Mouse (Mus musculus) embryonic facial prominence, embryonic 13.5 days (tissue): Measurements from ENCODE around the gene D430042O09Rik. TPM values are rescaled to one million over a fixed set of nuclear protein-coding genes. Genes with fewer than 3 reads are reported as not detected.
A peak's percentile ranks its signal among the peaks of the same experiment; 100 is the strongest.

Experiments
- ATAC-seq: fragments of 200-750 bp; cut with Nextera tagmentation; 2 replicates; pipeline ENCODE4 v1.8.0; 2017; ENCODE audit warnings: low read depth; ENCODE audit not compliant: insufficient number of reproducible peaks, insufficient read depth, low FRiP score, low TSS enrichment
- H3K27ac ChIP-seq: fragments of 300-500 bp; sonication (generic); 2 replicates; pipeline ENCODE4 v1.5.1; 2015; ENCODE audit warnings: moderate library complexity, mild to moderate bottlenecking, inconsistent platforms
- H3K27me3 ChIP-seq: fragments of 300-500 bp; sonication (generic); 2 replicates; pipeline ENCODE4 v1.6.1; 2015; ENCODE audit warnings: mild to moderate bottlenecking, inconsistent platforms
- H3K36me3 ChIP-seq: fragments of 300-500 bp; sonication (generic); 2 replicates; pipeline ENCODE4 v1.6.1; 2015; ENCODE audit warnings: mild to moderate bottlenecking, inconsistent platforms
- H3K4me1 ChIP-seq: fragments of 300-500 bp; sonication (generic); 2 replicates; pipeline ENCODE4 v1.6.1; 2015; ENCODE audit warnings: inconsistent platforms
- H3K4me2 ChIP-seq: fragments of 300-500 bp; sonication (generic); 2 replicates; pipeline ENCODE4 v1.6.1; 2015; ENCODE audit warnings: moderate library complexity, mild to moderate bottlenecking, inconsistent platforms
- H3K4me3 ChIP-seq: fragments of 300-500 bp; sonication (generic); 2 replicates; pipeline ENCODE4 v1.5.1; 2015; ENCODE audit warnings: mild to moderate bottlenecking, inconsistent platforms
- H3K9ac ChIP-seq: fragments of 300-500 bp; sonication (generic); 2 replicates; pipeline ENCODE4 v1.6.1; 2015; ENCODE audit warnings: mild to moderate bottlenecking, inconsistent platforms
- H3K9me3 ChIP-seq: fragments of 300-500 bp; sonication (generic); 2 replicates; pipeline ENCODE4 v1.6.1; 2016; ENCODE audit warnings: inconsistent platforms
- WGBS: fragments of 180-500 bp; shearing (Covaris S2); methylation state at CpG from one replicate; pipeline ENCODE4 v1.1.7; 2015; ENCODE audit warnings: mixed read lengths; 5-methylcytosine and 5-hydroxymethylcytosine counted together
- polyA plus RNA-seq: library from polyadenylated mRNA; unstranded; fragments of >200 nt; fragmentation: Nextera tagmentation; extraction: Ambion mirVana; gene quantifications from 2 replicates; pipeline ENCODE4 v1.2.1, GENCODE M21; 2015

D430042O09Rik gene
- polyA plus RNA-seq, 1 experiment from 2014 or later, result 9.8 TPM

DNA sequence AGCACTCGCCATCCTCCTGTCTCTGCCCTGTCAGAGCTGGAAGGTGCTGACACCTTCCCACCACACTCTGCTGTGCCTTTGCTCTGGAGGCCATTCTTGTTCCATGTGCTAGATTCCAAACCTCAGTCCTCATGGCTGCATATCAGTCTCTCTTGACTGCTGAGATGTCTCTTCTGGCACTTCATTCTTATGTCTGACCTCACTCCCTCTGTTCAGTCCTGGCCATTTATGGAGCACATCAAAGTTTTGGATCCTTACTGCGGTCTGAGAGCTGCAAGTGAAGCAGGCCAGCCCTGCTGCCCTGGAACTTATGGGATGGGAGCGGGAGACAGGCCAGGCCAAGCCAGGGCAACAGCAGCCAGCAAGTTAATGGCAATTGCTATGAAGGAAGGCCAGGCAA, 56.7 kb downstream of the D430042O09Rik start:
- 83% methylated on average over 3 of the region's 3 CpGs for WGBS
- Histone ChIP-seq H3K36me3 (peaks cover 25% of the 10 kb centered on the region), H3K27me3 (no peaks in the 10 kb centered on the region), H3K27ac (no peak overlapping the region), H3K4me1 (peaks cover 8% of the 10 kb centered on the region), H3K4me2 (no peak overlapping the region), H3K9me3 (no peaks in the 10 kb centered on the region), H3K9ac (no peak overlapping the region), H3K4me3 (no peak overlapping the region)
- ATAC-seq, result no peak

DNA sequence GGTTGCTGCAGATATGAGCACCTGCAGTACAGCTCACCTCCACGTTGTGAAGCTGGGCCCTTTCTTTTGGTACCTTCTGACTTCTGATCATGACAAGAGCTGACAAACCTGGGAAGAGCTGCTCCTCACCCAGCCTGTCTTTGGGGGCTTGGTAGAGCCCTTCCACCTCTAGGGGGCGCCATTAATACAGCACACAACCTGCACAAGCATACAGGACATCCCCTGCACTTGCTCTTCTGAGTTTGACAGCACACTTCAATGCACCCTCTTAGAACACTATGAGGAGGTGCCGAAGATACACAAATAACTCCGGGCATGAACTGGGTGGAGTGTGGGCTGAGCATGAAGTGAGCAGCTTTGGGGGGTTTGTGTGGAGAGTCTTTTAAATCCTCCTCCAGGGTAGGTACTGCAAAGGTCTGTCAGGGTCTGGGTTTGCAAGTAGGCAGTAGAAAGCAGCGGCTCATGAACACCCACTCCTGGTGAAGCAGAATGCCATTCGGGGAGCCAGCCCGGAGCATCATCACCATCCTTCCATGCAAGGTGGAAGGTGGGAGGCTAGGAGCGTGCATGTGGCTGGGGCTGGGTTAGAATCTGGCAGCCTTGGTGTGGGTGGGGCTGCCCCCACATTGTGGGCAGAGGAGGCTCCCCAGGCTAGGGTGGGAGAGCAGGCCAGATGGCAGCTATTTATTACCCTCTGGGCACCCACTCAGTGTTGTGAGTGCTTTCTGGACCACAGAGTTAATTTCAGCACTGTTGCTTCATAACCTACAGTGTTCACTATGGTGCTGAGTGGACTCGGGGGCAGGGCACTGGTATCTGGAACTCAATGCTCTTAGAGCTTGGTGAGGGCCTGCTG, 59.5 kb downstream of the D430042O09Rik start:
- Histone ChIP-seq H3K27ac (no peak overlapping the region), H3K27me3 (no peaks in the 10 kb centered on the region), H3K9me3 (no peaks in the 10 kb centered on the region), H3K4me2 (no peak overlapping the region), H3K4me3 (no peak overlapping the region), H3K4me1 (peaks cover 8% of the 10 kb centered on the region), H3K36me3 (peaks cover 33% of the 10 kb centered on the region; the same call in 1 of the 2 replicates), H3K9ac (no peak overlapping the region)
- ATAC-seq, result no peak
- WGBS, result 67% methylated on average over 9 of the region's 9 CpGs

DNA sequence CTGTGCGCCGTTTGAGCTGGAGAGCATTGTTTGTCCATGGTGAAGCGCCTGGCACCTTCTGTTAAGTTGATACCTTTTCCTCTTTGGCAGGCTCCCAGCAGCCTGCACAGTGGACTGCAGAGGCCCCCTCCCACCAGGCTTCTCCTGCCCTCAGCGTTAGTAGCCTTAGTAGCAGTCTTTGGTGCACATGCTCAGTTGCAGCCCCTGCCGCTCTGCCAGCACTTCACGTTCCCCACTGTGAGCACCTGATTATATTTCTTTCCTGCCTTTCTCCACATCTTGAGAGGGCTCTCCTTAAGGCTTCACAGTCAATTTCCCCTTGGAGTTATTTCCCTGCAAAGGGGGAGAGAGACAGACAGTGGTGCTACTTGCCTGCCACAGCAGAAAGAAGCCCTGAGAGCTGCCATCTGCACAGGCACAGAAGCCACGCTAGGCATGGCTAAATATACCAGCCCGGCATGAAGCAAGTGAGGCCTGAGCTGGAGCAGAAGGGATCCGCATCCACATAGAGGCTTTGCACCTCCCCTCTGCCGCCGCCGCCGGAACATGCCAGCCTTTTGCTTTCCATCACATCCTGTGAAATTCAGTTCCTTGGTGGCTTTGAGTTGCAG, 65.4 kb downstream of the D430042O09Rik start:
- Histone ChIP-seq H3K9ac (no peak overlapping the region), H3K27ac (no peak overlapping the region; the same call in 1 of the 2 replicates), H3K4me1 (no peaks in the 10 kb centered on the region), H3K4me3 (no peak overlapping the region), H3K4me2 (no peak overlapping the region), H3K27me3 (no peaks in the 10 kb centered on the region), H3K36me3 (peaks cover 38% of the 10 kb centered on the region), H3K9me3 (no peaks in the 10 kb centered on the region)
- no peak for ATAC-seq
- WGBS, result 75% methylated on average over 13 of the region's 13 CpGs

DNA sequence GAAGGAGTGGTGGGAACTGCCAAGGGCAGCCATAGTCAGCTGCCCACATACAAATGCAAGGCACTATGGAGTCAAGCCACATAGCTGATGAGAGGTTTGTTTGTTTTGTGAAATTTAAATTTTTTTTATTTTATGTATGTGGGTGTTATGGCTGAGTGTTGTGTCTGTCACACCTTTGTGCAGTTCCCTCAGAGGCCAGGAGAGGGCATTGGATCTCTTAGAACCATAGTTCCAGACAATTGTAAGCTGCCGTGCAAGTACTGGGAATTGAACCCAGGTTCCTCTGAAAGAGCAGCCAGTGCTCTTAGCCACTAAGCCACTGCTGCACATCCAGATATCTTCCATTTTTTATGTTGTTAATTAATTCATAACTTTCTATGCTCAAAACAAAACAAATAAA, 75.5 kb downstream of the D430042O09Rik start:
- Histone ChIP-seq H3K27me3 (no peaks in the 10 kb centered on the region), H3K4me3 (no peak overlapping the region), H3K9ac (no peak overlapping the region), H3K9me3 (no peaks in the 10 kb centered on the region), H3K4me1 (peaks cover 5% of the 10 kb centered on the region; the same call in 1 of the 2 replicates), H3K36me3 (peaks cover 4% of the 10 kb centered on the region; the same call in 1 of the 2 replicates), H3K4me2 (no peak overlapping the region), H3K27ac (no peak overlapping the region)
- ATAC-seq, result no peak
- WGBS, result 72% methylated on average over 1 of the region's 1 CpGs

DNA sequence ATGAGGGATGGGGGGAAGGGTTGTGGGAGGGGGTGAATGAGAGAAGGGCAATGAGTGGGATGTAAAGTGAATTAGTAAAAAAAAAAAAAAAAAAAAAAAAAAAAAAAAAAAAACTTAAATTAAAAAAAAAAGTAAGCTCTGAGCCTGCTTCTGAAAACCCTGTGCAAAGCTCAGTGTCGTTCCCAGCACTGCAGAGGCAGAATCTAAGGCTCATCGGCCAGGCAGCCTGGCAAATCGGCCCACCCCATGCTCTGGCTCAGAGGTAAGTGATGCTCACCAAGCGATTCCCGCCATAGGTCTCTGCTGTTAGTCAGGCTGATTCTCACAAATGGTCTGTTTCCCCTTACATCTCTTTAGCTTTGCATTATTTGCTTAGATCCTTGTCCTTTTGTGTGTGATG, 78.4 kb downstream of the D430042O09Rik start:
- H3K9me3 ChIP-seq, result no peaks in the 10 kb centered on the region
- H3K4me1 ChIP-seq, result peaks cover 5% of the 10 kb centered on the region; the same call in 1 of the 2 replicates
- no peak overlapping the region for H3K9ac ChIP-seq
- 69% methylated on average over 5 of the region's 5 CpGs for WGBS
- ATAC-seq, result no peak
- H3K27me3 ChIP-seq, result no peaks in the 10 kb centered on the region
- H3K27ac ChIP-seq, result 0 out of 2 replicates have a peak overlapping the region, but pooled peaks have one; percentile 8
- H3K36me3 ChIP-seq, result peaks cover 4% of the 10 kb centered on the region; the same call in 1 of the 2 replicates
- no peak overlapping the region for H3K4me3 ChIP-seq
- no peak overlapping the region for H3K4me2 ChIP-seq

DNA sequence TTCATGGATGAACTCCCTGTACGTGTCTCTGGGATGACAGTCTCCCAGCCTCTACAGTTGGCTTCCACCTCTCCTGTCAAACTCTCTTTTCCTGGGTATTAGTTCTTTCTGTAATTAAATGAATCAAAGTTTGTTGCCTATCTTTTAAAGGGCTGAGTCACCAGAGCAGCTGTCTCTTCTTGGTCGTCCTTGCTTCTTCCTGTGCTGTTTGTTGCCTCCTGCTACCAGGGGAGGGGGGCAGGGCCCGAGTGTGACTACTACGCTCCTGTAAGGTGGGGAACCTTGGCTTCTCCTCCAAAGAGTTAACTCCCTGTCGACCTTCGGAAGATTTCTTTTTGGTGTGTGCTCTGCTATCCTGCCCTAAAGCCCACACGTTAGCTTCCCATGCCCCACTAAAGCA, 79.4 kb downstream of the D430042O09Rik start:
- peaks cover 4% of the 10 kb centered on the region; the same call in 1 of the 2 replicates for H3K36me3 ChIP-seq
- no peak for ATAC-seq
- no peak overlapping the region for H3K27ac ChIP-seq
- no peak overlapping the region for H3K4me3 ChIP-seq
- no peaks in the 10 kb centered on the region for H3K9me3 ChIP-seq
- H3K27me3 ChIP-seq, result no peaks in the 10 kb centered on the region
- 64% methylated on average over 7 of the region's 7 CpGs for WGBS
- H3K4me1 ChIP-seq, result peaks cover 5% of the 10 kb centered on the region; the same call in 1 of the 2 replicates
- H3K4me2 ChIP-seq, result no peak overlapping the region
- H3K9ac ChIP-seq, result no peak overlapping the region

DNA sequence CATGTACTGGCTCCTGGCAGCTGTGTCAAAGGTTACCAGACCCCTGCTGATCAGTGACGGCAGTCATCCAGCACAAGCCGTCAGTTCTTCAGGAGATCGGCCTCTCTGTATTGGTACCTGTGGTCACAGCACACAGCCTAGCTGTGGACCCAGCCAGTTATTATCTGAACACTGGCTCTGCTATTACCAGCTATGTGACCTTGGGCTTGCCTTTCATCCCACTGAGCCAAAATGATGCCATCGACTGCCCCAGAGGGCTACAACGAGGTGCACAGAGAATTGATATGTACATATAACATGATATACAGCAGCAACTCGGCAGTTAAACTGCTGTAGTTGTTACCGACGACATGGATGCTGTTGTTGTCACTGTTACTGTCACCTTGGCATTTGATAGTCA, 82.4 kb downstream of the D430042O09Rik start:
- Histone ChIP-seq H3K9me3 (no peaks in the 10 kb centered on the region), H3K9ac (no peak overlapping the region), H3K27ac (no peak overlapping the region), H3K36me3 (no peaks in the 10 kb centered on the region; the same call in 1 of the 2 replicates), H3K4me1 (peaks cover 5% of the 10 kb centered on the region; the same call in 1 of the 2 replicates), H3K4me2 (no peak overlapping the region), H3K27me3 (no peaks in the 10 kb centered on the region), H3K4me3 (no peak overlapping the region)
- no peak for ATAC-seq
- WGBS, result 75% methylated on average over 8 of the region's 8 CpGs

DNA sequence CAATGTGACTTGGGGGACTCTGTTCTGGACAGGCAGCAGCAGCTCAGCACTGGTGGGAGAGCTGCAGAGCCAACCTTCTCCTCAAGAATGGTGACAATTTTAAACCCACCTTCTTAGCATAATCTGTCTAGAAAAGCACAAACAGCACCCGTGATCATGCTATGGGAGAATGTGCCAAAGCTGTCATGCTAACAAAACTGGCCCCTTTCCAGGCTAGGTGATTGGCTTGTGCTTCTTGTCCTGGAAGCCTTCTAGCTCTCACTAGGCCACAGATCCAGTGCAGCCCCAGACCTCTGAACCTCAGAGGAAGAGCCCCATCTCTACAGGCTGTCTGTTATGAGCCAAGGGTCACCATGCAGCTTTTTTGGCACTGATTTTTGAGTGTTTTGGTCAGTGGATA, 98.9 kb downstream of the D430042O09Rik start:
- 0 out of 2 replicates have a peak, but pooled peaks cover 2% of the 10 kb centered on the region for H3K4me1 ChIP-seq
- H3K4me2 ChIP-seq, result no peak overlapping the region
- no peak overlapping the region for H3K9ac ChIP-seq
- no peaks in the 10 kb centered on the region for H3K27me3 ChIP-seq
- no peak for ATAC-seq
- H3K36me3 ChIP-seq, result no peaks in the 10 kb centered on the region
- WGBS, result 74% methylated on average over 1 of the region's 1 CpGs
- no peaks in the 10 kb centered on the region for H3K9me3 ChIP-seq
- H3K4me3 ChIP-seq, result no peak overlapping the region
- H3K27ac ChIP-seq, result no peak overlapping the region

DNA sequence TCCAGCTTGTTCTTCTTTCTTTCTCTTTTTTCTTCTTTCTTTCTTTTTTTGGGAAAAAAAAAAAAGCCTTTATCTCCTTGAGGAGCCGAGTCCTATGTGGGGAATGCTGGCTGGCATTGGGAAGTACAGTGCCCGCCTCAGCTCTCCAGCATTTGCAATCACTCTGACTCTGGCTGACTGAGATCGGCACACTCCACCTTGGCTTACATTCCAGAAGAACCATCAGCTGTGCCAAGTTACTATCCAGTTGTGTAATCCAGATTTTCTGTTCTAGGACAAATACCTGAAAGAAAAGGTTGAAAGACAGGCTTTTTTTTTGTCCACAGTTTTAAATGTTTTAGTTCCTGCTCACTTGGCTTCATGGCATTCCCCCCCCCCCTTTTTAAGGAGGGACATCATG, 100.5 kb downstream of the D430042O09Rik start:
- no peaks in the 10 kb centered on the region for H3K9me3 ChIP-seq
- no peak for ATAC-seq
- 93% methylated on average over 3 of the region's 3 CpGs for WGBS

DNA sequence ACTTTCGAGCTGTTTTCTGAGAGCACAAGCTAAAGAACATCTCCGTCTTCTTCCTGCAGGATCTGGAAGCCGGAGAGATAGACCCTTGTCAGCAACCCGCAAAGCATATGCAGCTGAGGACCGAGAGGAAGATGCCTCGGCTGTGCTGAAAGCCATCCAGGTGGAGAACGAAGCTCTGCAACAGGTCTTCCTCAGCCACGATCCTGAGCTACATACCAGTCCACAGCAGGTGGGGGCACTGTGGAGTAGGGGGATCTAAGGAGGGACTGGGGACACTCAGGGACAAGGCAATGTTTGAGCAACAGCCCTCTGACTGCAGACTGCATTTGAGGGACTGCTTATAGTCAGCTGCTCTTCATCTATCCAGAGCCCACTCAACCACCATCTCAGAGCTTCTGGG, 105.0 kb downstream of the D430042O09Rik start:
- no peak overlapping the region for H3K9ac ChIP-seq
- peaks cover 29% of the 10 kb centered on the region for H3K36me3 ChIP-seq
- H3K4me1 ChIP-seq, result no peaks in the 10 kb centered on the region
- H3K4me2 ChIP-seq, result no peak overlapping the region
- ATAC-seq, result no peak
- 95% methylated on average over 8 of the region's 8 CpGs for WGBS
- H3K9me3 ChIP-seq, result no peaks in the 10 kb centered on the region
- no peaks in the 10 kb centered on the region for H3K27me3 ChIP-seq
- no peak overlapping the region for H3K4me3 ChIP-seq
- no peak overlapping the region for H3K27ac ChIP-seq

More for the DNA sequence above, 100.5 kb downstream of the D430042O09Rik start:
- H3K36me3 ChIP-seq, result peaks cover 6% of the 10 kb centered on the region
- no peaks in the 10 kb centered on the region for H3K27me3 ChIP-seq
- no peak overlapping the region for H3K4me3 ChIP-seq
- no peak overlapping the region for H3K27ac ChIP-seq
- H3K4me1 ChIP-seq, result 0 out of 2 replicates have a peak, but pooled peaks cover 2% of the 10 kb centered on the region
- no peak overlapping the region for H3K4me2 ChIP-seq
- no peak overlapping the region for H3K9ac ChIP-seq

DNA sequence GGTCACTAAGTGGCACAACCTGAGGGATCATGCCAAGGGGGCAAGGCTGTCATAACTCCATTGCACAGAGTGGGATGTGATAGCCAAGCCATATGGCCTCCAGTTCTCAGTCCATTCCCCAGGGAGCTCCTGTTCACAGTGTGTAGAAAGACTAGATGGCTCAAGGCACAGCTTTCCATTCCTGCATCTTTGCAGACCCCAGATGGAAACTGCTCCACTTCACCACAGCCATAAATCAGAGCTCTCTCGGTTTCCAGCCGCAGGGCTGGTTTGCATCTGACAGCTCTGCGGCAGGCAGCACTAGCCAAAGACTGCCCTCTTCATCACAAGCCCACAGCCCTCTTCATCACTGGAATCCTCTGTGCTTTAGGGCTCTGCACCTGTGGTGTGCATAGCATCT, 108.0 kb downstream of the D430042O09Rik start:
- H3K4me1 ChIP-seq, result peaks cover 4% of the 10 kb centered on the region; the same call in 1 of the 2 replicates
- no peak overlapping the region for H3K4me3 ChIP-seq
- H3K36me3 ChIP-seq, result peaks cover 35% of the 10 kb centered on the region
- no peaks in the 10 kb centered on the region for H3K9me3 ChIP-seq
- H3K27me3 ChIP-seq, result no peaks in the 10 kb centered on the region
- H3K4me2 ChIP-seq, result no peak overlapping the region
- no peak overlapping the region for H3K27ac ChIP-seq
- ATAC-seq, result no peak
- 85% methylated on average over 3 of the region's 3 CpGs for WGBS
- no peak overlapping the region for H3K9ac ChIP-seq
